Mouse (Mus musculus) adrenal gland, postnatal 10 days (tissue): ENCODE measurements at regions not wholly inside any gene's neighbourhood (a gene's known extent, or its start where the extent isn't known, plus 50 kb on each side); places are given as distances from the start of the nearest gene placed in this dataset.

Experiments used
- DNase-seq: peaks from one replicate; pipeline ENCODE4 v3.0.0; 2021; ENCODE audit warnings: mixed read lengths

DNA sequence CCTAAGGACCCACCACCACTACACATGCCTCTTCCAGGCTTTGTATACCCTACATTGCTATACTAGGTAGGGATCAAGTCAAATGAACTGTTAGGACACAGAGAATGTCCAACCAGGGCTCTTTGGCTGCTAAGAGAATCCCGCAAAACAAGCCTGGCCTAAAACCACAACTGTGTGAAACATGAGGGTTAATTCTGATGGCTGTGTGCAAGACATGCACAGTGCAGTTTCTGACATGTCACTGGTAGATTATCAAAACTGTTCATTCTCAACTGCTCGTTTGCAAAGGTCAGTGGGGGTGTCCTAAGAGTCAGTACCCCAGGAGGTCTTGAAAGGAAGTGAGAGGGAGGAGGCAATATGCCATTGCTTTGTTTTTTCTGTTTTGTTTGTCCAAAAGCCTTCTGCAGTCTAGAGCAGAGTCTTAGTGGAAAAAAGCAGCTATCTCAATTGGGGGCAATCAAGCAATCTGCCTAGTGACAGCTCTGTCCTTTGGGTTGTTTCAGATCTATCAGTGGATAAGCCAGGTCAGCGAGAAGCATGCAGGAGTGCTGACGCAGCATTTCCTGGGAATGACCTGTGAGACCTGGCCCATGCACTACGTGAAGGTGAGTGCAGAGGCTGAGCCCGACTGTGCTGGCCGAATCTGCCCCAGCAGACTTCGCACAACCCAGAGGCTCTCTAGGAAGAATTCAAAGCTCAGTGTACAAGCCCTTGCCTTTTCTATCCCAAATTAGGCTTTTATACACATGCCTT, 151.3 kb upstream of the 4933402D24Rik start:
- no peak for DNase-seq

DNA sequence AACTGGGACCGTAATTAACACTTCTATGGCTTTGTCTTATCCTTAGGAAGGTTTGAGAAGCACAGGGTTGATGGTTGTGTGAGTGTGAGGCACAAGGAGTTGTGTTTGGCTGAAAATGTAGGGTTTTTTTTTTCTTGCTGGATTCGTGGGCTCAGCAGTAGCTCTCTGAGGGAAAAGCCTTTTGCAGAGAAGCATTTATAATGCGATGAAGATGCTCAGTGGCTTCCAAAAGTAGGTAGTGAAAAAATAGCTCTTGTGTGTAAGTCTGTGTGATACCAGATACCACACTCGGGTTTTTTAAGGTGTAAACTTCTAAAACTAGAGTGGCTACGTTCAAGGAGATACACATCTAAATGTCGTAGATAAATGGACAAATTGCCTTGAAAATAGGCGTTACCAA, 149.1 kb upstream of the 4933402D24Rik start:
- DNase-seq, result no peak

DNA sequence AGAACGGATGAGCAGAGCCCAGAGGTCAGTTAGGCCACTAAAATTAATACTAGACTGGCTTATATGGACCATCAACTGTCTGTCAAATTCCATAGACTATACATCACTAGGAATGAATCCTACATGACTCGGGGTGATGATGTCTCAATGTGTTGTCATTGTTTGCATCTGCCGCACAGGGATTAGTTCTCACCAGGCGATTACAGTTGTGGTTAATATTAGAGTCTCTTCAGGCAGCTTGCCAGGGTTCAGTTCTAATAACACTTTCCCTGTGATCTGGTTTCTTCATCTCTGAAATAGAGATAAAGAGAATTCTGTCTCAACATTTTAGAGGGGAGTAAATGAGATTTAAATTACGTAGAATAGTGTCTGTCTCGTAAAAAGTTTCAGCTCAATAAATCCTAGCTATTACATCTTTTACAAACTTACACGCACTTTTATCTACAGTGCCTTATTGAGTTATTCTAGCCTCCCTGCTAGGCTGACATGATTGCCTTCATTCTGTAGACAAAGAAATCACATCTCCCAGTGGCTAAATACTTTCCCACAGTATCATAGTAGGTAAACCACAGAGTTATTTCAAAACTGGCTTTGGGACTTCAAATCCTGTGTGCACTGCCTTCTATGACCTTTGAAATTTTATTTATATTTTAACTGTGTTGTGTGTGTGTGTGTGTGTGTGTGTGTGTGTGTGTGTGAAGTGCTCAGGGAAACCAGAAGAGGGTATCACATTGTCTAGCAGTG, 148.0 kb upstream of the 4933402D24Rik start:
- no peak for DNase-seq

DNA sequence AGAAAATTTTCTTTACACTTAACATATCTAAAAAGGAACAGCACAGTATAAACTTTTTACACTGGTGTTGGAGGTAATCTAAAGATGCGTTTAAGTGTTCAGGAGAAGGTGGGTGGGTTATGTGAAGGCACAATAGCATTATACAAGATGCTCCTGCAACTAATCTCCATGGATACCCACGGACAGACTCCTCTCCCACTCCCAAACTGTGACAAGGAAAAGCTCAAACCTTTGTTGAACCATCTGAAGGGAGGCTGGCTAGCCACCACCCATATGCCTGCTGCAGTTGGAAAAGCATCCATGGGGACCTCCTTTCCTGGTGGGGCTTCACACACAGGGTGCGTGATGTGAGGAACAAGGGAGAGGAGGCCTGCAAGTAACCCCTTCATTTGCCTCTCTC, 141.7 kb upstream of the 4933402D24Rik start:
- DNase-seq, result no peak

DNA sequence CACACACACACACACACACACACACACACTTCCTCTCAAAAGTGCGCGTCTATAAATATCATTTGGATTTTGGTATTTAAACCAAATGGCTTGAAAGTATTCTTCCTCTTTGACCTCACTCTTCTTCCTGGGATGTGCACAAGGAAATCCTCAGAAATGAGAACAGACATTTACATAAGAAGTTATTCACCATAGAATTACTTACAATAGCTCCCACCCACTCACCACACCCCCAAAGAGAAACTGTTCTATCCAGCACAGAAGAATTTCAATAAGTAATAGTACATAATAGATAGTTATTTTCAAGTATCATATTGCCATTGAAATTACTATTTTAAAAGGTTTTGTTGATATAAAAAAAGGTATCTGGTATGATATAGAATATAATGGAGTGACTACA, 140.1 kb upstream of the 4933402D24Rik start:
- no peak for DNase-seq

DNA sequence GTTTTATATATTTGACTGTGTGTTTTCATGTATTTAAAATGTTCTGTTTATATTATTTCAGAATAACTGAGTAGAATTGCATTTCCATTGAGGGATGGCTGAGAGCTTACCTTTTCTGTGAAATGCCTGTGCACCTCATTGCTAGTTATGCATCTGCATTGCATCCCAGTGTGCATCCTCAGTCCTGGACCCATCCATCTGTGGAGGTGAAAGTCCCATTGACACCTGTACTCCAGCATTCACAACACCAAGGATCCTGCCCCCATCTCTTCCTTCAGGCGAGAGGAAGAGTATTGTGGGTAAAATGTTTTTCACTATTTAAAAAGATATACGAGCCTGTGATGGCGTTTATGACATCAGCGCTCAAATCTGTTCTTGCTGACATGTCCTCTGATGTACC, 134.6 kb upstream of the 4933402D24Rik start:
- no peak for DNase-seq

DNA sequence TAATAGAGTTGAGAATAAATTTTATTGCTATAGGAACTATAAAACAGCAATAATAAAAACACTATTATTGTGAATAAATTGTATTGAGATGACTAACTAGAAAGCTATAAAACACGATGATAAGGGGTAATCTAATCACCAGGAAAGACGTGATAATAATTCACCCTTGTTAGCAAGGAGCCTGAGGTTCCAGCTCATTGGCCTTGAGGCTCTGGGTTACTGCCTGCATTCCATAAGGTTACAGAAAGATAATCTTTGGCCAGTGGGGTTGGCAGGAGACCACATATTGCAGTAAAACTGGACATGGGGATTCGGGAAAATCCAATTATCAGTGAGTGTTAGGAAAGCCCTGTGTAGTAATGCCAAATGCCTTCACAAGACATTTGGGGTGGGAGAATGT, 134.1 kb upstream of the 4933402D24Rik start:
- DNase-seq, result peak; percentile 43

DNA sequence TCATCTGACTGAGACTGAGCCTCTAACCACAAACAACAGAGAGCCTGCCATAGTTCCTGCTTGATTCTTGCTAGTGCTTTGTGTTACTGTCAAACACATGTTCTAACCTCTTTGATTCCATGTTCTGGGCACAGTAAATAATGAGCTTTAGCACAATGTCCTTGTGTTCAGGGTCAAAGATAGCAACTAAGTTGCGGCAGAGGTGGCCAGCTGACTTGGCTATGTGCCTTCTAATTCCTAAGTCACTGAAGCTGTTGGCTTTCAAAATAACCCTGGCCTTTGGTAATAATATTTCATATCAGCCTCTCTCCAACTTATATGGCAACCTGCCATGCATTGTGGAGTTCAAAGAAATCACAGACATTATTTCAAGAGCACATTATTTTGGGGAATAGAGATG, 133.3 kb upstream of the 4933402D24Rik start:
- DNase-seq, result peak; percentile 74

DNA sequence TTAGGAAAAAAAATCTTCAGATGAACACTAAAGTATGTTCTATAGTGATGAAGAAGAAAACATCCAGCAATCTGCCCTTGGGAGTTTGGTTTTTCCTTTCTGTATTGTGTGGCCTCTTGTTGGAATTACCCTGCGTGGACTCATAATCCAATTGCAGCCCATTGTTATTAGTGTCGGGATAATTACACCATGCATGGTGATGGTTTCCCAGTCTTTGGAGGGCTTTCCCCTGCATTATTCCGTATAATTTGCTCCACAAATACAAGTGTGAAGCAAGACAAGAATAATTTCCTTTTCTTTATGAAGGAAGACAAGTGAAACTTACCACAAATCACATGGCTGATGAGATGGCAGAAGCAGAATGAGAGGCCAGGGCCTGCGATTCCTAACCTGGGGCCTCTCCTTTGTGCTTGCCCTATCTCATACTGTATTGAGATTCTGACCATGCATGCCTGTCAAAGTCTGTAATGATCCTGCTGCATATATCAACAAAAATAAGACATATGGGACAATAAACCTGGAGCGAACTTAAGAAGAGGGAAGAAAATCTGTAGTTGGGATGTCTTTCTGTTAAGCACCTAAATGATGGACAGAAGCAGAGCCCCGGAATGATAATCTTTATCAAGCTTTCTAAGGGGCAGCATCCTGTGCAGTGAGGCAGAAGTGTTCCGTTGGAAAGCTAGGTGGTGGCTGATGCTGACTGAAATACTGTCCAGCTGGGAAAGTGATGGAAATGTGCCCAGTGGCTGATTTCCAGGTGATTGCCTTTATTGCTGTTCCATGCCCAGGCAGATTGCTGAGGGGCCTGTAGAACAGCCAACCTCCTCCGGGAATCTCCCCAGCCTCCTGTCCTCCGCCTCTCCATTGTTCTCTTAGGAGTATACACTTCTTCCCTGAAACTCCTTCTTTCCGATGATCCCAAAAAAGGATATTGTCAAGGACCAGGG, 130.8 kb upstream of the 4933402D24Rik start:
- peak; percentile 67 for DNase-seq

DNA sequence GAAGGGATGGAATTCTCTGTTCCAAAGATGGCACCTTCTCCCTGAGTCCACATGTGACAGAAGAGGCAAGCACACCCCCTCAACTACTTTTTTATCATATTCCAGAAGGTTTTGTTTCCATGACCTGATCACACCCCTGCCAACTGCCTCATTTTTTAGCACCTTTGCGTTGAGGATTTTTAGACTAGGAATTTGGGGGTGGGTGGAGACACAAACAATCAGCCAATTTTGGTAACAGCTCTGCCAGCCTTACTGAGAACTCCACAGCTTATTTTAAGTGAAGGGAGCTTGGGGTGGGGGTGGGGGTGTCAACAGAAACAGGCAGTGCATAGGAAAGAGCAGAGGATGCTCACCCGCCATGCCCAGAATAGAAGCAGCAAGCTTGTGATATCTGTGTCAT, 129.7 kb upstream of the 4933402D24Rik start:
- no peak for DNase-seq

DNA sequence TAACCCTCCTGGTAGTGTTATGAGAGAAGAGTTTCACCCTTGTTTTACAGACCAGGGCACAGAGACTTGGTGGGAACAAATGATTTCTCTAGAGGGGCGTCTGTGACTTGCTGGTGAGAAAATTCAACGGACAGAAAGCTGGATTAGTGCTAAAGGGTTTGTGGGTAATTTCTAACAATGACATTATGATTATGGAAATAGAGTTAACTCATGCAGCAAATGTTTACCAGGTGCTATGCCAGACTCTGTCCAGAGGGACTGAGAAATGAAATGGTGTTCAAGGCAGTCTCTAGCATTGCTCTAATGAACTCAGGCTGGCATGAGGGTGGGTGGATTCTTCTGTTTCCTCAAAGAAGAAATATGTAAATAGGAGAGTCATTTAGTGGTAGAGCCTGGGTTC, 128.5 kb upstream of the 4933402D24Rik start:
- DNase-seq, result no peak

DNA sequence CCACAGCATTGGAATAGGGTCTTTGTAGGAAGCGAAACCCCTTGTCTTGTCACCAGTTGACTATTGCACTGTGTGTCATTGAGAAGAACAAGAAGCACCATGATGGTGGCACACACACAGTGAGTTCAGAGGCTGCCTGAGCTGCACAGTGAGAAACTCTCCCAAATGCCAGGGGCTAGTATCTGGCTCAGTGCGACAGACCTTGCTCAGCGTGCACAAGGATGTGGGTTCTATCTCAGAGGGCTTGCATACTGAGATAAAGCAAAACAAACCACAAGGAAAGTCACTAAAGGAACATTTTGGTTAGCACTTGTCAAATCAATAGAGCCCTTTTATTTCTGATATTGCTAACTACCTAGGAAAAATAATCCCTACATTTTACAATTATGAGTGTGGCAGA, 110.5 kb upstream of the 4933402D24Rik start:
- no peak for DNase-seq

DNA sequence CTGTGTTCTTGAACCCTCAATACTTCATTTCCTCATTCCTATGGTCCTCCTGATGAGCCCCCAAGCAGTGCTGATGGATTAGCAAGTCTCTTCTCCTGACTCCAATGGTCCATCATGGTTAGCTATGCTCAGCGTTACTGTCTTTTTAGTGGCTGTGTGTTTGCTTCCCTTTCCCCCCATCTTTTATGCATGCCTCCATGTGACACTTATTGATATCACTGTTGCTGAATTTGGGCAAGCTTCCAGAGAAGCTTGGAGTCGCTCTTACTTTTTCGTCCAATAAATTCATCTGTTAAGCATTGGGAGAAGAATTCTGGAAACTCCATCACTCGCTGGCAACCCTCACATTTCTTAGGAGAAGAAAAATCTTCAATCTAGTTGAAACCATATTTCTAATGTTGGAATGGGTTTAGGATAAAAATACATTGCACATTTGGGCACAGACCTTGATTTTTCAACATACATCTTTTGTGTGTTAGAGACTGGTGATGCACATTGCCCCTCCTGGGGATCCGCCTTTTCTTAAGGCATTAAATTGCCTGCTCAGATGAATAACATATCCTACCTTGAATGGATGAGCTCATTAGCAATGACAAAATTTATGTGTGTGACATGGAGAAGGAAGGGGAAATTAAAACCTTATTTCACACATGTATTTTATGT, 107.7 kb upstream of the 4933402D24Rik start:
- no peak for DNase-seq

DNA sequence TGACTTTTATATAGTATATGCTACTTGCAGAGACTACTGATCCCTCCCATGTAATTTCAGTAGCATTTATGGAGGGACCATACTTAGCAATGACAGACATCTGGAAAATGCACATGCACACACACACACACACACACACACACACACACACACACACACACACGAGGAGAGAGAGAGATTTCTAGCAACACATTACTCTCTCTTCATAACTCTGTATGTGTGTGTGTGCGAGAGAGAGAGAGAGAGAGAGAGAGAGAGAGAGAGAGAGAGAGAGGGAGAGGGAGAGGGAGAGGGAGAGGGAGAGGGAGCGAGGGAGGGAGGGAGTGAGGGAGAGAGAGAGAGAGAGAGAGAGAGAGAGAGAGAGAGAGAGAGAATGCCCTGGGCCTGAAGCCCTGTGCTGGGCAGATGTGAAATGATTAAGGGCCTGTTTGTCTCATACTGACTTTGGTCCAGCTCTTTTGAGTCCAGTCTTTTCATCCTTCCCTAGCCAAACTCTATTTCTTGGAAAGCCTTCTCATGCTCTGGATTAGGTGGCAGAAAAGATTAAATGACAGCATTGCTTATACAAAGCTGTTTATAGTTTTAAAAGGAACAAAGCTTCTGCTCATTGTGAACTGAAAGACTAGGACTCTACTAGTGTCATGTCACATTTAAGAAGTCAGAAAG, 106.4 kb upstream of the 4933402D24Rik start:
- DNase-seq, result no peak

DNA sequence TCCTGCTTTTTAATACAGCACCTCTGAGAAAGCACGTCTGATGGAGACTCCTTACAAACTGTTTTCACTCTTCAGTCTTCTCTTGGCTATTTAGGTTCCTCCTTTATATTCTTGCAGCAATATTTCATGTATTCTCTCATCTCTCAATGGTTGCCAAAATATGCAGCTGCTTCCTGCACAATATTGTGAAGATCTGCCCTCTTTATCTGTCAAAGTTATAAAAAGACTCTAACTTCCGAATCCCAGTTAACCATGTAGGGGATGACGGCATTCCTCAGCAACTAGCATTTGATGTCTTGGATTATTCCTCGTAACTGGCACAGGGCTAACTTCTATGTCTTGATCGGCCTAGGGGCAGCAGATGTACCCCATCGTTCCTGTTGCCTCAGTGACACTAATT, 102.8 kb upstream of the 4933402D24Rik start:
- no peak for DNase-seq

DNA sequence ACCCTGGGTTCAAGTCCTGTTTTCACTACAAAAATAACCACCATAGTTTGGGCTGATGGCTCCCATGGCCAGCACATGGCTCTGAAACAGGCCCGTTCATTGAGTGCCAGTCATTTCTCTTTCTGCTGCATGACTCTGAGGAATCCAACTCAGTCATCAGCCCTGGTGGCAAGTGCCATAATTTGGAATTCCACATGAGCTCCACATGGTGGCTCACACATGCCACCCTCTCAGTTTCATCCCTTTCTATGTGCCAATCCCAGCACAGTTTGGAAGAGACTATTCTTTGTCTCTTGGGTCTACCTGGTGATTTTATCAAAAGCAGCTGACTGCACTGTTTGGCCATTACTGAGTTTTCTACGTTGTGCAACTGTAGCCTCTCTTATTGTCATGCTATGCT, 100.3 kb upstream of the 4933402D24Rik start:
- no peak for DNase-seq

DNA sequence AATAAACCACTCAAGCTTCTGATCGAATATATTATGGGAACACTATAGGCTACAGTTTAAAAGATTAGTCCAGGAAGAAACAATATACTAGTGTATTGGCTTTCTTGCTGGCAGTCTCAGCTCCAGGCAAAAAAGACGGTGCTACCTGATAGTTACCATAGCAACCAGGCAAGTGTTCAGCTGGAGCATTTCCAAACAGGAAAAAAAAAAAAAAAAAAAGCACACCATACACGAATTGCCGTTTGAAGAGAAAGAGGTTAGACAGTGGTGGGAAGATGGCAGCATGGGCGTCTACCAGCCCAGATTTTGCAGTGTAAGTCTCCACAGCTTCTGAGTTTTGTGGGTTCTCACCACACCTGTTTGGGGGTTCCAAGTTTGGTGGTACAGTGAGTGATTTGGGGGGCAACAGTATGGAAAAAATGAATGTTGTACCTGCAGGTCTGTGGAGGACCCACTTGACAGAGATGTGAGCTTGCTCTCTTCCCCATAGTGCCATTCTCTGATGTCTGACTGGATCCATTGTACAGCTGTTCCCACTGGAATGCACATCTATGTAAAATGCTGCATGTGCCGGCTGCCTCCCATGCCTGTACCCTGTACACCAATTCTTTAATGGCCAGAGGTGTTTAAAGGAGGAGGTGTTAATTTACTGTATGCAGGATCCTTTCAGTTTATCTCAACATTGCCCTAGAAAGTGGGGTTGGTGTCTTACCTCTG, 89.0 kb upstream of the 4933402D24Rik start:
- DNase-seq, result no peak

DNA sequence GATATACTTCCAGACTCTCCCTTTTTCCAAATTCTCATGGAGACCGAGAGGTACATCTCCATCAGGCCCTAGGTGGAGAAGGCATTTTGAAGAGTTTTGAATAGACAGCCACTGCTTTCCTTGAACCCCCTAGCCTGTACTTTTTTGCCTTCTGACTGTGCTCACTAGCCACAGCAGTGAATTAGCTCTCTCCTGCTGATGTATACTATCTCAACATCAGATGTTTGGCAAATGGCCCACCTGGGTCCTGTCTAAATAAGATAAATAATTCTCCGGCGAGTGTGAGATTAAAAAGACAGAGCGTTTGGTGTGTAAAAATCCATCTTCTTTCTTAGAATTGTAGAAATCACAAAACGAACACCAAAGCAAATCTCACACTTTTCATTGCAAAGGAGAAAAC, 88.4 kb upstream of the 4933402D24Rik start:
- DNase-seq, result no peak

DNA sequence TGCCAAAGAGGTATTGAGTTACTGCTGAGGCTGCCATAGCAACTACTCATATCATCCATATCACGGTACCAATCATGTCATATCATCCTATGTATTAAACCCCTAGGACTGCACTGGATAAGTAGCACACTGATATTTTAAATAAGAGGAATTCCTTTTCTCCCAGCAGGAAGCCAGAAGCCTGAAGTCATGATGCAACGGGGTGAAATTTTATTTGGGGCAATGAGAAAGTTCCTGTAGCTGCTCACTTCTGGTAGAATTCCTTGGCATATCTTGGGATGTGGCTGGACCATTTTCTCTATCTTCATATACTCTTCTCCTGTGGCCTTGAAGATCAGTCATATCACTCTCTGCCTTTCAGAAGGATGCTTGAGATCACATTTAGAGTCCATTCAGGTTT, 87.3 kb upstream of the 4933402D24Rik start:
- no peak for DNase-seq

DNA sequence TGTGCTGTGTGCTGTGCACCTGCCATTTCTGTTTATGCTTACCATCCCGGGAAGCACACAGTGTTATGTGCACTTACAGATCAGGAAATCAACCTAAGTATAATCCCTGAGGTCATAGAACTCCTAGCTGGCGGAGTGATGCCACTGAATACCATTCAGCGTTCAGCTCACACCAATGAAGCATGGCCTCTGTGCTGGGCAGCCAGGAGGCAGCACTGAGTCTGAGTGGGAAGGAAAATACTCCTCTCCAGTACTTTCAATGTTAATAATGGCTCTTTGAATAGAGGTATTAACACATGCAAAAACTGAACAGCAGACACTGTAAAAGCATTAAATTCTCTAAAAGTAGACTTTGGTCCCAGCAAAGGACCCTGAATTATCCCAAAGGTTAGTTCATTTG, 85.7 kb upstream of the 4933402D24Rik start:
- peak; percentile 20 for DNase-seq

DNA sequence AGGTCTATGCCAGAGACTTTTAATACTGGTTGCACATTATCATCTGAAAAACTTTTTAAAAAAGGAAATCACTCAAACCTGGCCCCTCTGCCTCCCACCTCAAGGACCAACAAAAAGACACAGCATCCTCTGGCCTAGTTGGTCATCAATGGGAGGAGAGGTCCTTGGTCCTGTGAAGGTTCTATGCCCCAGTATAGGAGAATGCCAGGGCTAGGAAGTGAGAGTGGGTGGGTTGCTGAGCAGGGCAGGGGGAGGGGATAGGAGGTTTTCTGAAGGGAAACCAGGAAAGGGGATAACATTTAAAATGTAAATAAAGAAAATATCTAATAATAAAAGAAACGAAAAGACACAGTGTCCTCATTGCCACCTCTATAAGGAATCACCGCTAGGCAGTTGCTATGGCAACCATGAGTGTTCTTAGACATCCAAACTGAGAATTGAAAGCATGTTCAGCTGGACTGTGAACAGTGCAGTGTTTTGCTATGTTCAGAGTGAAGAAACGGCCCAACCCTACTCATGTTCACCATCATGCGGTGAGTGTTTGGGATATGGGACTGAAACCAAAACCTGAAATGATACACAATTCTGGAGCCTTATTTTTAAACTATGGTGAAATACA, 82.5 kb upstream of the 4933402D24Rik start:
- DNase-seq, result no peak
